Mouse (Mus musculus) spleen, postnatal 36 days (tissue): Measurements from ENCODE around the gene Eif3d.

Source experiments
- DNase-seq, 2 experiments: peaks; one replicate each; pipeline ENCODE4 v3.0.0; 2022; ENCODE audit warnings: low spot score in 2 of 2, mixed read lengths in 1 of 2

Gene Eif3d

GRCm38 (mm10) chr15:77952921-77953320, 17.7 kb downstream of the Eif3d start:
- DNase-seq: no peak

- DNase-seq: no peak
Measured at GRCm38 (mm10) chr15:77949061-77949460, 21.6 kb downstream of the Eif3d start.

- DNase-seq: peak; percentile 46 to 65
Measured at GRCm38 (mm10) chr15:77945711-77946110, 24.9 kb downstream of the Eif3d start.

- no peak for DNase-seq
Measured at GRCm38 (mm10) chr15:77941563-77941962, 29.1 kb downstream of the Eif3d start.

GRCm38 (mm10) chr15:77938516-77938915, 32.1 kb downstream of the Eif3d start:
- DNase-seq: no peak

- no peak for DNase-seq
Measured at GRCm38 (mm10) chr15:77935673-77936375, 34.8 kb downstream of the Eif3d start.

- no peak for DNase-seq
Measured at GRCm38 (mm10) chr15:77934968-77935367, 35.6 kb downstream of the Eif3d start.

GRCm38 (mm10) chr15:77934326-77934725, 36.3 kb downstream of the Eif3d start:
- DNase-seq: no peak

- peak; percentile 87 for DNase-seq
Measured at GRCm38 (mm10) chr15:77933770-77934169, 36.8 kb downstream of the Eif3d start.

GRCm38 (mm10) chr15:77933222-77933621, 37.4 kb downstream of the Eif3d start:
- no peak for DNase-seq

GRCm38 (mm10) chr15:77931689-77932016, 39.0 kb downstream of the Eif3d start:
- peak; percentile 68 to 79 for DNase-seq

GRCm38 (mm10) chr15:77930986-77931688, 39.5 kb downstream of the Eif3d start:
- DNase-seq: no peak

GRCm38 (mm10) chr15:77929804-77930203, 40.8 kb downstream of the Eif3d start:
- no peak for DNase-seq

GRCm38 (mm10) chr15:77928673-77929331, 41.8 kb downstream of the Eif3d start, which contains the start of gene Txn2:
TSS of gene Txn2 (minus strand) at chr15:77929006.
- peak; percentile 97 to 98 for DNase-seq

GRCm38 (mm10) chr15:77928091-77928490, 42.5 kb downstream of the Eif3d start:
- no peak for DNase-seq

- DNase-seq: no peak
Measured at GRCm38 (mm10) chr15:77926921-77927320, 43.7 kb downstream of the Eif3d start.

GRCm38 (mm10) chr15:77925195-77925594, 45.4 kb downstream of the Eif3d start:
- no peak for DNase-seq

GRCm38 (mm10) chr15:77923267-77924035, 47.2 kb downstream of the Eif3d start:
- no peak for DNase-seq

GRCm38 (mm10) chr15:77922710-77923109, 47.9 kb downstream of the Eif3d start:
- no peak for DNase-seq

- no peak for DNase-seq
Measured at GRCm38 (mm10) chr15:77921636-77922035, 49.0 kb downstream of the Eif3d start.

GRCm38 (mm10) chr15:77920511-77921462, 49.8 kb downstream of the Eif3d start:
- no peak for DNase-seq
